In genomic region chr2:38439973-38440372, GRCm38 (mm10) we compare ENCODE assay signal across 15 mouse cellular contexts.
"Had no signal": no experiment of that assay in that cellular context is flagged by ENCODE, and none has a peak within 500 bp of the region (broad histone marks: within the 10 kb centered on the region; RNA-seq: fewer than 3 reads in every experiment).

No protein-coding gene starts in this region.

- H3K9ac ChIP-seq: liver, embryonic 15.5 days; liver, postnatal 0 days; lung, embryonic 14.5 days; midbrain, embryonic 13.5 days; midbrain, embryonic 15.5 days; neural tube, embryonic 12.5 days; stomach, embryonic 15.5 days had no signal

- H3K4me3 ChIP-seq: liver, embryonic 15.5 days; megakaryocyte, embryonic 14.5 days; midbrain, embryonic 13.5 days; midbrain, embryonic 15.5 days; neural tube, embryonic 12.5 days; stomach, embryonic 15.5 days had no signal

- H3K27me3 ChIP-seq: liver, embryonic 15.5 days; midbrain, embryonic 13.5 days; midbrain, embryonic 15.5 days; neural tube, embryonic 12.5 days; stomach, embryonic 15.5 days had no signal

- DNase-seq: liver, postnatal 0 days; lung, embryonic 14.5 days; lung, postnatal 10 days; lung, postnatal 4 days; right cerebral cortex, postnatal 14 days; thymus, adult 2 months; thymus, postnatal 25 days; thymus, postnatal 4 days had no signal

- H3K4me2 ChIP-seq: liver, embryonic 15.5 days; lung, embryonic 14.5 days; midbrain, embryonic 13.5 days; midbrain, embryonic 15.5 days; neural tube, embryonic 12.5 days; stomach, embryonic 15.5 days had no signal

- H3K9me3 ChIP-seq: liver, embryonic 15.5 days; midbrain, embryonic 13.5 days; midbrain, embryonic 15.5 days; neural tube, embryonic 12.5 days; stomach, embryonic 15.5 days had no signal

- H3K27ac ChIP-seq: liver, embryonic 15.5 days; midbrain, embryonic 13.5 days; midbrain, embryonic 15.5 days; neural tube, embryonic 12.5 days; stomach, embryonic 15.5 days; stomach, postnatal 0 days had no signal

- H3K36me3 ChIP-seq: liver, embryonic 15.5 days; midbrain, embryonic 13.5 days; midbrain, embryonic 15.5 days; neural tube, embryonic 12.5 days; stomach, embryonic 15.5 days had no signal

- ATAC-seq: liver, postnatal 0 days; midbrain, embryonic 13.5 days; midbrain, embryonic 15.5 days had no signal

- H3K4me1 ChIP-seq: liver, embryonic 15.5 days; megakaryocyte, embryonic 14.5 days; midbrain, embryonic 13.5 days; midbrain, embryonic 15.5 days; neural tube, embryonic 12.5 days; stomach, embryonic 15.5 days had no signal
